Mouse (Mus musculus) neural tube, embryonic 11.5 days (tissue): Measurements from ENCODE around the gene Prpf38b. TPM values are rescaled to one million over a fixed set of nuclear protein-coding genes. Genes with fewer than 3 reads are reported as not detected.

ENCODE experiments used
- ATAC-seq: fragments of 200-750 bp; cut with Nextera tagmentation; 2 replicates; pipeline ENCODE4 v1.8.0; 2017; ENCODE audit warnings: moderate number of reproducible peaks, mild to moderate bottlenecking, moderate TSS enrichment, moderate library complexity; ENCODE audit not compliant: insufficient read depth, low FRiP score, low TSS enrichment
- DNase-seq: peaks from one replicate; pipeline ENCODE4 v3.0.0-alpha.2; 2015; ENCODE audit warnings: low spot score
- H3K27ac ChIP-seq: fragments of 300-500 bp; sonication (generic); 2 replicates; pipeline ENCODE4 v1.5.1; 2014; ENCODE audit warnings: low read depth, mild to moderate bottlenecking, low read length
- H3K27me3 ChIP-seq: fragments of 300-500 bp; sonication (generic); 2 replicates; pipeline ENCODE4 v1.6.1; 2014; ENCODE audit warnings: mild to moderate bottlenecking, low read length, mixed read lengths; ENCODE audit not compliant: control insufficient read depth, insufficient read depth
- H3K36me3 ChIP-seq: fragments of 300-500 bp; sonication (generic); 2 replicates; pipeline ENCODE4 v1.6.1; 2014; ENCODE audit warnings: mild to moderate bottlenecking, low read length, moderate library complexity, mixed read lengths; ENCODE audit not compliant: control insufficient read depth, insufficient read depth
- H3K4me1 ChIP-seq: fragments of 300-500 bp; sonication (generic); 2 replicates; pipeline ENCODE4 v1.6.1; 2014; ENCODE audit warnings: low read length, mixed read lengths; ENCODE audit not compliant: control insufficient read depth, insufficient read depth
- H3K4me2 ChIP-seq: fragments of 300-500 bp; sonication (generic); 2 replicates; pipeline ENCODE4 v1.6.1; 2014; ENCODE audit warnings: low read depth, mild to moderate bottlenecking, moderate library complexity
- H3K4me3 ChIP-seq: fragments of 300-500 bp; sonication (generic); 2 replicates; pipeline ENCODE4 v1.5.1; 2014; ENCODE audit warnings: low read depth, low read length
- H3K9ac ChIP-seq: fragments of 300-500 bp; sonication (generic); 2 replicates; pipeline ENCODE4 v1.6.1; 2014; ENCODE audit warnings: mild to moderate bottlenecking, low read length
- H3K9me3 ChIP-seq: fragments of 300-500 bp; sonication (generic); 2 replicates; pipeline ENCODE4 v1.6.1; 2016; ENCODE audit warnings: low read length; ENCODE audit not compliant: control insufficient read depth
- WGBS: fragments of 180-500 bp; shearing (Covaris S2); extraction: QIAGEN DNeasy Blood & Tissue Kit; methylation state at CpG from one replicate; pipeline ENCODE4 v1.1.7; 2014; 5-methylcytosine and 5-hydroxymethylcytosine counted together
- polyA plus RNA-seq: library from polyadenylated mRNA; unstranded; fragments of >200 nt; fragmentation: Nextera tagmentation; extraction: Ambion mirVana; gene quantifications from 2 replicates; pipeline ENCODE4 v1.2.1, GENCODE M21; 2014

The Prpf38b gene
- polyA plus RNA-seq = 59.0 and 59.8 TPM in 2 replicates

GRCm38 (mm10) chr3:108911548-108912413 is at the start of gene Prpf38b:
TSS of gene Prpf38b (minus strand) at chr3:108911727.
- Histone ChIP-seq H3K27ac (peak within 1 kb of the TSS; percentile 95), H3K9me3 (no peaks in the 10 kb centered on the region), H3K27me3 (no peaks in the 10 kb centered on the region), H3K4me1 (peaks cover 7% of the 10 kb centered on the region), H3K9ac (peak within 1 kb of the TSS; percentile 87), H3K4me3 (peak within 1 kb of the TSS; percentile 86), H3K4me2 (peak within 1 kb of the TSS; percentile 97), H3K36me3 (no peaks in the 10 kb centered on the region)
- peak; percentile 97 for DNase-seq
- WGBS = 1% methylated on average over 53 of the region's 53 CpGs
- peak; percentile 99 for ATAC-seq

GRCm38 (mm10) chr3:108961226-108961625 is 49.7 kb upstream of the Prpf38b start:
- DNase-seq = peak; percentile 61
- WGBS = 30% methylated on average over 7 of the region's 7 CpGs
- Histone ChIP-seq H3K27me3 (no peaks in the 10 kb centered on the region), H3K4me2 (peak overlapping the region; percentile 21), H3K4me3 (no peak overlapping the region), H3K9me3 (no peaks in the 10 kb centered on the region), H3K27ac (no peak overlapping the region), H3K9ac (peak overlapping the region; percentile 50), H3K36me3 (no peaks in the 10 kb centered on the region), H3K4me1 (peaks cover 6% of the 10 kb centered on the region; the same call in 1 of the 2 replicates)
- peak; percentile 82 for ATAC-seq

- Histone ChIP-seq H3K9me3 (no peaks in the 10 kb centered on the region), H3K4me2 (no peak overlapping the region), H3K27ac (no peak overlapping the region), H3K4me1 (peaks cover 6% of the 10 kb centered on the region; the same call in 1 of the 2 replicates), H3K27me3 (no peaks in the 10 kb centered on the region), H3K4me3 (no peak overlapping the region), H3K9ac (no peak overlapping the region), H3K36me3 (no peaks in the 10 kb centered on the region)
- WGBS = 71% methylated on average over 13 of the region's 13 CpGs
- no peak for ATAC-seq
- DNase-seq = no peak
These were observed 48.3 kb upstream of the Prpf38b start for GRCm38 (mm10) chr3:108959680-108960295.

- no peaks in the 10 kb centered on the region for H3K27me3 ChIP-seq
- no peak for DNase-seq
- no peaks in the 10 kb centered on the region for H3K36me3 ChIP-seq
- H3K4me1 ChIP-seq = peaks cover 6% of the 10 kb centered on the region; the same call in 1 of the 2 replicates
- no peak overlapping the region for H3K9ac ChIP-seq
- no peak overlapping the region for H3K27ac ChIP-seq
- H3K4me3 ChIP-seq = no peak overlapping the region
- H3K4me2 ChIP-seq = no peak overlapping the region
- H3K9me3 ChIP-seq = no peaks in the 10 kb centered on the region
- no peak for ATAC-seq
These were observed 46.4 kb upstream of the Prpf38b start for GRCm38 (mm10) chr3:108957976-108958375.

GRCm38 (mm10) chr3:108940996-108941395 is 29.5 kb upstream of the Prpf38b start:
- WGBS = 87% methylated on average over 10 of the region's 10 CpGs
- ATAC-seq (no peak), DNase-seq (no peak)
- Histone ChIP-seq H3K4me3 (no peak overlapping the region), H3K9ac (no peak overlapping the region), H3K27me3 (no peaks in the 10 kb centered on the region), H3K36me3 (no peaks in the 10 kb centered on the region), H3K27ac (no peak overlapping the region), H3K4me2 (no peak overlapping the region), H3K9me3 (no peaks in the 10 kb centered on the region), H3K4me1 (no peaks in the 10 kb centered on the region)

- Histone ChIP-seq H3K9me3 (no peaks in the 10 kb centered on the region), H3K9ac (no peak within 1 kb of the TSS), H3K4me1 (no peaks in the 10 kb centered on the region), H3K36me3 (no peaks in the 10 kb centered on the region), H3K27ac (no peak within 1 kb of the TSS), H3K4me2 (peak within 1 kb of the TSS; percentile 34), H3K27me3 (no peaks in the 10 kb centered on the region), H3K4me3 (peak within 1 kb of the TSS; percentile 15; the same call in 1 of the 2 replicates)
- peak; percentile 31 for DNase-seq
- ATAC-seq = peak; percentile 67; the same call in 1 of the 2 replicates
- 55% methylated on average over 39 of the region's 59 CpGs for WGBS
These were observed 28.6 kb upstream of the Prpf38b start, which contains the start of gene Gm9857 for GRCm38 (mm10) chr3:108940001-108940633. TSS of gene Gm9857 (minus strand) at chr3:108940445.

- ATAC-seq = no peak
- DNase-seq = no peak
- Histone ChIP-seq H3K4me2 (peak within 1 kb of the TSS; percentile 34), H3K9ac (no peak within 1 kb of the TSS), H3K4me1 (no peaks in the 10 kb centered on the region), H3K4me3 (peak within 1 kb of the TSS; percentile 15; the same call in 1 of the 2 replicates), H3K36me3 (no peaks in the 10 kb centered on the region), H3K9me3 (no peaks in the 10 kb centered on the region), H3K27me3 (no peaks in the 10 kb centered on the region), H3K27ac (no peak within 1 kb of the TSS)
- 86% methylated on average over 5 of the region's 5 CpGs for WGBS
These were observed 28.0 kb upstream of the Prpf38b start, which contains the start of gene Henmt1 for GRCm38 (mm10) chr3:108939573-108939972. TSS of gene Henmt1 (plus strand) at chr3:108939873.

- Histone ChIP-seq H3K36me3 (no peaks in the 10 kb centered on the region), H3K4me1 (no peaks in the 10 kb centered on the region), H3K27me3 (no peaks in the 10 kb centered on the region), H3K9me3 (no peaks in the 10 kb centered on the region), H3K4me2 (no peak overlapping the region), H3K4me3 (no peak overlapping the region), H3K9ac (no peak overlapping the region), H3K27ac (no peak overlapping the region)
- DNase-seq = no peak
- no peak for ATAC-seq
- 96% methylated on average over 5 of the region's 5 CpGs for WGBS
These were observed 27.2 kb upstream of the Prpf38b start for GRCm38 (mm10) chr3:108938691-108939090.
